Mouse (Mus musculus) heart, adult 2 months (tissue): ENCODE results near the gene Mfap2. TPM values are rescaled to one million over a fixed set of nuclear protein-coding genes. Genes with fewer than 3 reads are reported as not detected.

ENCODE experiments used
- DNase-seq, 2 experiments: peaks; one replicate each; pipeline ENCODE4 v3.0.0; 2021
- H3K27ac ChIP-seq: fragments of 200-600 bp; 2 replicates; pipeline ENCODE4 v1.8.1; 2022
- H3K27me3 ChIP-seq: fragments of 200-500 bp; 2 replicates; pipeline ENCODE4 v1.6.1; 2012; ENCODE audit warnings: mild to moderate bottlenecking, low read length, inconsistent platforms, mixed read lengths; ENCODE audit not compliant: control insufficient read depth, insufficient read depth
- H3K36me3 ChIP-seq: fragments of 200-500 bp; 2 replicates; pipeline ENCODE4 v1.6.1; 2012; ENCODE audit warnings: low read length, inconsistent platforms; ENCODE audit not compliant: control insufficient read depth, insufficient read depth
- H3K4me1 ChIP-seq: fragments of 200-500 bp; 2 replicates; pipeline ENCODE4 v1.6.1; 2011; ENCODE audit warnings: low read length; ENCODE audit not compliant: control insufficient read depth, insufficient read depth
- H3K4me3 ChIP-seq: fragments of 200-600 bp; 2 replicates; pipeline ENCODE4 v1.8.1; 2022
- H3K79me2 ChIP-seq: fragments of 200-500 bp; replicated peaks from 2 replicates; pipeline ENCODE4 v1.6.1; 2012; ENCODE audit warnings: mild to moderate bottlenecking, inconsistent platforms, low read length, moderate library complexity, mixed read lengths; ENCODE audit not compliant: control insufficient read depth, insufficient read depth
- H3K9ac ChIP-seq: fragments of 200-500 bp; 2 replicates; pipeline ENCODE4 v1.6.1; 2012; ENCODE audit warnings: low read depth, mild to moderate bottlenecking, control low read depth, inconsistent platforms, low read length, mixed read lengths
- CTCF ChIP-seq: fragments of 200-600 bp; IDR thresholded peaks from 2 replicates; pipeline ENCODE4 v1.8.1; 2022; ENCODE audit warnings: antibody characterized with exemption, mild to moderate bottlenecking, moderate library complexity
- EP300 ChIP-seq: fragments of 200-500 bp; IDR thresholded peaks from 2 replicates; pipeline ENCODE4 v1.6.1; 2011; ENCODE audit warnings: low read depth, low read length, control low read depth; ENCODE audit not compliant: insufficient read depth
- POLR2A ChIP-seq: fragments of 200-500 bp; IDR thresholded peaks from 2 replicates; pipeline ENCODE4 v1.6.1; 2011; ENCODE audit warnings: mild to moderate bottlenecking, low read depth, low read length, control low read depth; ENCODE audit not compliant: insufficient read depth
- WGBS: fragments of 180-500 bp; shearing (Covaris S2); methylation state at CpG from one replicate; pipeline ENCODE4 v1.1.7; 2018; 5-methylcytosine and 5-hydroxymethylcytosine counted together
- intact Hi-C: fragments of 180-260 bp; cut with DNase I; formaldehyde crosslinking; loops from one replicate; pipeline ENCODE4 v1.15.1; 2025
- polyA plus RNA-seq: library from polyadenylated mRNA; depleted of rRNA; stranded (reverse); fragments of >200 nt; gene quantifications from 2 replicates; pipeline ENCODE4 v1.2.3, GENCODE M21; 2012
- total RNA-seq, 2 experiments: library from RNA; stranded (reverse); gene quantifications; 2 replicates each; pipeline ENCODE4 v1.2.3; 2021

The Mfap2 gene
- total and polyA plus RNA-seq, 3 experiments = 3.1 to 17.6 (median 3.1) TPM

- Histone ChIP-seq H3K27ac (no peak overlapping the region), H3K4me1 (no peaks in the 10 kb centered on the region), H3K79me2 (no peaks in the 10 kb centered on the region), H3K9ac (no peak overlapping the region), H3K4me3 (no peak overlapping the region), H3K36me3 (no peaks in the 10 kb centered on the region), H3K27me3 (no peaks in the 10 kb centered on the region)
- intact Hi-C loops = no loop called here
- no peak for DNase-seq
- 91% methylated on average over 7 of the region's 7 CpGs for WGBS
- TF ChIP-seq POLR2A = no peak
- TF ChIP-seq CTCF = no peak
- no peak for TF ChIP-seq EP300
Measured at GRCm38 (mm10) chr4:140975356-140975755, 34.9 kb upstream of the Mfap2 start.

GRCm38 (mm10) chr4:140977278-140977677 lies 32.9 kb upstream of the Mfap2 start:
- H3K79me2 ChIP-seq = no peaks in the 10 kb centered on the region
- H3K27me3 ChIP-seq = no peaks in the 10 kb centered on the region
- 77% methylated on average over 10 of the region's 10 CpGs for WGBS
- no peaks in the 10 kb centered on the region for H3K4me1 ChIP-seq
- no peaks in the 10 kb centered on the region for H3K36me3 ChIP-seq
- no peak overlapping the region for H3K4me3 ChIP-seq
- H3K9ac ChIP-seq = no peak overlapping the region
- DNase-seq = no peak
- TF ChIP-seq EP300 (no peak), POLR2A (0 out of 2 replicates have a peak, but pooled peaks have one; percentile 18), CTCF (no peak)
- intact Hi-C loops = no loop called here
- H3K27ac ChIP-seq = no peak overlapping the region

- no peak for TF ChIP-seq EP300
- TF ChIP-seq CTCF = no peak
- TF ChIP-seq POLR2A = no peak
- H3K9ac ChIP-seq = no peak overlapping the region
- intact Hi-C loops = no loop called here
- no peaks in the 10 kb centered on the region for H3K79me2 ChIP-seq
- WGBS = 80% methylated on average over 14 of the region's 14 CpGs
- H3K36me3 ChIP-seq = no peaks in the 10 kb centered on the region
- H3K4me3 ChIP-seq = no peak overlapping the region
- no peaks in the 10 kb centered on the region for H3K27me3 ChIP-seq
- no peak for DNase-seq
- no peak overlapping the region for H3K27ac ChIP-seq
- H3K4me1 ChIP-seq = no peaks in the 10 kb centered on the region
Measured at GRCm38 (mm10) chr4:140977886-140978692, 32.1 kb upstream of the Mfap2 start.

- WGBS = 88% methylated on average over 2 of the region's 2 CpGs
- intact Hi-C loops = no loop called here
Measured at GRCm38 (mm10) chr4:140981605-140982004, 28.6 kb upstream of the Mfap2 start.

GRCm38 (mm10) chr4:140982808-140983207 lies 27.4 kb upstream of the Mfap2 start:
- Histone ChIP-seq H3K27ac (no peak overlapping the region), H3K9ac (no peak overlapping the region), H3K4me3 (no peak overlapping the region), H3K4me1 (no peaks in the 10 kb centered on the region), H3K79me2 (no peaks in the 10 kb centered on the region; the same call in none of the 2 replicates), H3K27me3 (no peaks in the 10 kb centered on the region), H3K36me3 (no peaks in the 10 kb centered on the region)
- DNase-seq = no peak
- WGBS = 65% methylated on average over 4 of the region's 4 CpGs
- TF ChIP-seq POLR2A (no peak), EP300 (no peak), CTCF (no peak)
- intact Hi-C loops = no loop called here

More at GRCm38 (mm10) chr4:140981605-140982004, 28.6 kb upstream of the Mfap2 start:
- DNase-seq = no peak
- Histone ChIP-seq H3K27ac (no peak overlapping the region), H3K9ac (no peak overlapping the region), H3K4me1 (no peaks in the 10 kb centered on the region), H3K4me3 (no peak overlapping the region), H3K36me3 (no peaks in the 10 kb centered on the region), H3K27me3 (no peaks in the 10 kb centered on the region), H3K79me2 (no peaks in the 10 kb centered on the region)
- TF ChIP-seq EP300 (no peak), CTCF (peak; percentile 58), POLR2A (no peak)

GRCm38 (mm10) chr4:140983442-140983841 lies 26.8 kb upstream of the Mfap2 start:
- WGBS = 11% methylated on average over 9 of the region's 9 CpGs
- H3K27me3 ChIP-seq = no peaks in the 10 kb centered on the region
- H3K9ac ChIP-seq = no peak overlapping the region
- H3K4me3 ChIP-seq = no peak overlapping the region
- H3K27ac ChIP-seq = no peak overlapping the region
- intact Hi-C loops = no loop called here
- H3K4me1 ChIP-seq = no peaks in the 10 kb centered on the region
- no peaks in the 10 kb centered on the region for H3K36me3 ChIP-seq
- peak; percentile 64 to 83 for DNase-seq
- TF ChIP-seq CTCF (no peak), POLR2A (no peak), EP300 (peak; percentile 24; the same call in 1 of the 2 replicates)
- H3K79me2 ChIP-seq = no peaks in the 10 kb centered on the region; the same call in none of the 2 replicates
